Mouse (Mus musculus) brown adipose tissue, adult 24 weeks (tissue): ENCODE data around the gene Trim2. TPM values are rescaled to one million over a fixed set of nuclear protein-coding genes. Genes with fewer than 3 reads are reported as not detected.

ENCODE experiments used
- H3K27ac ChIP-seq: fragments of 200-500 bp; replicated peaks from 2 replicates; pipeline ENCODE4 v1.5.1; 2012; ENCODE audit warnings: low read depth, mild to moderate bottlenecking, low read length
- H3K4me1 ChIP-seq: fragments of 200-500 bp; 2 replicates; pipeline ENCODE4 v1.6.1; 2012; ENCODE audit warnings: low read length, mixed read lengths; ENCODE audit not compliant: control insufficient read depth, insufficient read depth, insufficient read length
- H3K4me3 ChIP-seq: fragments of 200-500 bp; 2 replicates; pipeline ENCODE4 v1.5.1; 2012; ENCODE audit warnings: low read depth, mild to moderate bottlenecking, low read length, moderate library complexity; ENCODE audit not compliant: insufficient read depth
- polyA plus RNA-seq: library from polyadenylated mRNA; stranded (reverse); fragments of >200 nt; gene quantifications from 2 replicates; pipeline ENCODE4 v1.2.4, GENCODE M21; 2012; ENCODE audit not compliant: missing spikeins, insufficient read depth, insufficient read length

Trim2 gene
- polyA plus RNA-seq, 1 experiment, result 14.2 TPM

GRCm38 (mm10) chr3:84305722-84306510 is 761 bp downstream of the Trim2 start:
- Histone ChIP-seq H3K4me1 (no peaks in the 10 kb centered on the region), H3K4me3 (no peak overlapping the region), H3K27ac (no peak overlapping the region)

- Histone ChIP-seq H3K4me3 (peak overlapping the region; percentile 44), H3K27ac (no peak overlapping the region), H3K4me1 (no peaks in the 10 kb centered on the region)
These were observed 1.5 kb downstream of the Trim2 start for GRCm38 (mm10) chr3:84305010-84305692.

- Histone ChIP-seq H3K27ac (no peak overlapping the region), H3K4me1 (no peaks in the 10 kb centered on the region), H3K4me3 (peak overlapping the region; percentile 44)
These were observed 2.2 kb downstream of the Trim2 start for GRCm38 (mm10) chr3:84304339-84305009.

GRCm38 (mm10) chr3:84303395-84303949 is 3.2 kb downstream of the Trim2 start:
- H3K4me3 ChIP-seq, result no peak overlapping the region
- H3K4me1 ChIP-seq, result no peaks in the 10 kb centered on the region
- no peak overlapping the region for H3K27ac ChIP-seq

GRCm38 (mm10) chr3:84302273-84302672 is 4.4 kb downstream of the Trim2 start:
- Histone ChIP-seq H3K4me3 (no peak overlapping the region), H3K4me1 (no peaks in the 10 kb centered on the region), H3K27ac (no peak overlapping the region)

GRCm38 (mm10) chr3:84301674-84302073 is 5.0 kb downstream of the Trim2 start:
- Histone ChIP-seq H3K4me3 (no peak overlapping the region), H3K27ac (no peak overlapping the region), H3K4me1 (no peaks in the 10 kb centered on the region)

GRCm38 (mm10) chr3:84298186-84298585 is 8.5 kb downstream of the Trim2 start:
- Histone ChIP-seq H3K4me3 (no peak overlapping the region), H3K27ac (no peak overlapping the region), H3K4me1 (no peaks in the 10 kb centered on the region)

GRCm38 (mm10) chr3:84296676-84297075 is 10.0 kb downstream of the Trim2 start:
- H3K27ac ChIP-seq, result no peak overlapping the region

GRCm38 (mm10) chr3:84294734-84295133 is 11.9 kb downstream of the Trim2 start:
- Histone ChIP-seq H3K4me3 (no peak overlapping the region), H3K27ac (no peak overlapping the region), H3K4me1 (no peaks in the 10 kb centered on the region)

More at GRCm38 (mm10) chr3:84296676-84297075, 10.0 kb downstream of the Trim2 start:
- Histone ChIP-seq H3K4me1 (no peaks in the 10 kb centered on the region), H3K4me3 (no peak overlapping the region)

- H3K4me3 ChIP-seq, result no peak overlapping the region
- H3K4me1 ChIP-seq, result no peaks in the 10 kb centered on the region
- no peak overlapping the region for H3K27ac ChIP-seq
These were observed 12.7 kb downstream of the Trim2 start for GRCm38 (mm10) chr3:84293666-84294595.

GRCm38 (mm10) chr3:84292238-84292637 is 14.4 kb downstream of the Trim2 start:
- Histone ChIP-seq H3K4me3 (no peak overlapping the region), H3K27ac (no peak overlapping the region)

GRCm38 (mm10) chr3:84288931-84289330 is 17.7 kb downstream of the Trim2 start:
- Histone ChIP-seq H3K27ac (no peak overlapping the region), H3K4me1 (no peaks in the 10 kb centered on the region), H3K4me3 (no peak overlapping the region)

More at GRCm38 (mm10) chr3:84292238-84292637, 14.4 kb downstream of the Trim2 start:
- no peaks in the 10 kb centered on the region for H3K4me1 ChIP-seq

GRCm38 (mm10) chr3:84287256-84287655 is 19.4 kb downstream of the Trim2 start:
- Histone ChIP-seq H3K27ac (no peak overlapping the region), H3K4me1 (no peaks in the 10 kb centered on the region), H3K4me3 (no peak overlapping the region)

GRCm38 (mm10) chr3:84286311-84286710 is 20.4 kb downstream of the Trim2 start:
- Histone ChIP-seq H3K4me3 (no peak overlapping the region), H3K4me1 (no peaks in the 10 kb centered on the region), H3K27ac (no peak overlapping the region)
